Mouse (Mus musculus) kidney, embryonic 14.5 days (tissue): ENCODE results near the gene Dnah6. TPM values are rescaled to one million over a fixed set of nuclear protein-coding genes. Genes with fewer than 3 reads are reported as not detected.

Source experiments
- ATAC-seq: fragments of 200-750 bp; cut with Nextera tagmentation; 2 replicates; pipeline ENCODE4 v1.8.0; 2017; ENCODE audit warnings: moderate number of reproducible peaks, mild to moderate bottlenecking, moderate TSS enrichment, moderate library complexity; ENCODE audit not compliant: low FRiP score, low TSS enrichment
- H3K27ac ChIP-seq: fragments of 300-500 bp; sonication (generic); 2 replicates; pipeline ENCODE4 v1.5.1; 2014; ENCODE audit warnings: low read depth, mild to moderate bottlenecking, low read length, moderate library complexity, mixed read lengths
- H3K27me3 ChIP-seq: fragments of 300-500 bp; sonication (generic); 2 replicates; pipeline ENCODE4 v1.6.1; 2014; ENCODE audit warnings: mild to moderate bottlenecking, low read length; ENCODE audit not compliant: control insufficient read depth, insufficient read depth
- H3K36me3 ChIP-seq: fragments of 300-500 bp; sonication (generic); 2 replicates; pipeline ENCODE4 v1.6.1; 2014; ENCODE audit warnings: low read length, mixed read lengths; ENCODE audit not compliant: control insufficient read depth, insufficient read depth
- H3K4me1 ChIP-seq: fragments of 300-500 bp; sonication (generic); 2 replicates; pipeline ENCODE4 v1.6.1; 2014; ENCODE audit warnings: low read length, mixed read lengths; ENCODE audit not compliant: control insufficient read depth, insufficient read depth
- H3K4me2 ChIP-seq: fragments of 300-500 bp; sonication (generic); replicated peaks from 2 replicates; pipeline ENCODE4 v1.6.1; 2014; ENCODE audit warnings: low read depth, mild to moderate bottlenecking, low read length
- H3K4me3 ChIP-seq: fragments of 300-500 bp; sonication (generic); 2 replicates; pipeline ENCODE4 v1.5.1; 2014; ENCODE audit warnings: mild to moderate bottlenecking, low read length
- H3K9ac ChIP-seq: fragments of 300-500 bp; sonication (generic); 2 replicates; pipeline ENCODE4 v1.6.1; 2014; ENCODE audit warnings: low read depth, mild to moderate bottlenecking, low read length, moderate library complexity
- H3K9me3 ChIP-seq: fragments of 300-500 bp; sonication (generic); 2 replicates; pipeline ENCODE4 v1.6.1; 2016; ENCODE audit warnings: low read length; ENCODE audit not compliant: control insufficient read depth
- WGBS: fragments of 180-500 bp; shearing (Covaris S2); extraction: QIAGEN DNeasy Blood & Tissue Kit; methylation state at CpG from one replicate; pipeline ENCODE4 v1.1.7; 2014; 5-methylcytosine and 5-hydroxymethylcytosine counted together
- polyA plus RNA-seq: library from polyadenylated mRNA; unstranded; fragments of >200 nt; fragmentation: Nextera tagmentation; extraction: Ambion mirVana; gene quantifications from 2 replicates; pipeline ENCODE4 v1.2.1, GENCODE M21; 2014

The Dnah6 gene
- polyA plus RNA-seq, result 0.05 and 0.06 TPM in 2 replicates

DNA sequence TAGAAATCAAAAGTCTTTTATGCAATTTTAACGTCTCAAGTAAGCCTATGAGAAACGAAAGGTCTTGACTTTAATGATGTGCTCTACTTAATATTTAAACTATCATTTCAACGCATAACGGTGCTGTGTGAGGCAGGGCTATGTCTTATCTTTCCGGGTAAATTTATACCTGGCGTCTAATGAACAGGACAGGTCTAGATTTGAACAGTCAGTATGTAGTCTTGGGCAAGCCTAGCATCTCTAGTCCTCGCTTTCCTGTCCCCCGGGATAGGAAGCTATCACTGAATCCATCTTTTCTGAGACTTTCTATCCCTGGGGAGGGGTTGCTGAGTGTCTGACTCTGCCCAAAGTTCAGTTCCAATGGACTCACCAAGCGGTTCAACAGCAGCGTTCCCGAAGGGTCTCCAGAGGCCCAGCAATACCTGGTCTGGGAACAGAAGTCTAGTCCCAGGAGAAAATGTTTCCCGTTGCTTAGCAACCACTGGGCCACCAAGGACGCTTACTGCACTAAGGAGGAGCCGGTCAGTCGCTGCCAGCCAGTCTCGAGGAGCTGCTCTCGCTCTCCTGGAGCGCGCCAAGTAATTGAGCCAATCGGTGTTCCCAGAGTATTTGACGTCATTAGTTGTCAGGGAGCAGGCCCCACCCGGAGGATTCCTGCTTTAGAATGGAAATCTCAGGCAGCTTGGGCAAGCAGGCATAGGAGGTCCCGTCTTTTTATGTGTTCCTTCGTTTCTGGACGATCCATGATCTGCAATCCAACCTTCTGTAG is at the start of gene Dnah6:
TSS of gene Dnah6 (minus strand) at position 463 of the 769 bp plus-strand sequence.
- H3K4me1 ChIP-seq, result peaks cover 4% of the 10 kb centered on the region; the same call in 1 of the 2 replicates
- H3K36me3 ChIP-seq, result no peaks in the 10 kb centered on the region
- no peaks in the 10 kb centered on the region for H3K9me3 ChIP-seq
- H3K4me3 ChIP-seq, result peak within 1 kb of the TSS; percentile 38
- H3K4me2 ChIP-seq, result peak within 1 kb of the TSS; percentile 71
- H3K27ac ChIP-seq, result peak within 1 kb of the TSS; percentile 85; the same call in 1 of the 2 replicates
- no peaks in the 10 kb centered on the region for H3K27me3 ChIP-seq
- ATAC-seq, result peak; percentile 98
- H3K9ac ChIP-seq, result peak within 1 kb of the TSS; percentile 37; the same call in 1 of the 2 replicates
- WGBS, result 30% methylated on average over 25 of the region's 25 CpGs

DNA sequence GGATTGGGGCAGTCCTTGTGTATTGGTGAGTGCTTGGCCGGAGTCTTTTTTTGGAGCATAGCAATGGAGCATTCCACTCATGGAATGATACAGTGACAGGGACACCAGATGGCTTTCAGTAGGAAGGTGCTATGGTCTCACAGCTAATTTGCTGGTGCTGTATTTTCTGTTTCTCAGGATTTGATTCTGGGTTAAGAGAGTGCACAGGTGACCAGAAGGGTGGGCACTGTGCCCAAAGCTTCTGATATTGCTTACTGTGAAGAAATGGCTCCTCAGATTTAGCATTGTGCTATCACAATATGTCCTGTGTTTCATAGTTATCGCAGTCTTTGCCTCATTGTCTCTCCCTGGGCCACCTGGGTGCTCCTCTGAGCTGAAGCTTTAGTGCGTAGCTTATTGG is 47.9 kb upstream of the Dnah6 start:
- Histone ChIP-seq H3K4me3 (no peak overlapping the region), H3K9ac (no peak overlapping the region), H3K4me2 (no peak overlapping the region), H3K27ac (no peak overlapping the region), H3K9me3 (no peaks in the 10 kb centered on the region), H3K36me3 (peaks cover 83% of the 10 kb centered on the region), H3K4me1 (no peaks in the 10 kb centered on the region), H3K27me3 (no peaks in the 10 kb centered on the region)
- 96% methylated on average over 3 of the region's 3 CpGs for WGBS
- ATAC-seq, result no peak

DNA sequence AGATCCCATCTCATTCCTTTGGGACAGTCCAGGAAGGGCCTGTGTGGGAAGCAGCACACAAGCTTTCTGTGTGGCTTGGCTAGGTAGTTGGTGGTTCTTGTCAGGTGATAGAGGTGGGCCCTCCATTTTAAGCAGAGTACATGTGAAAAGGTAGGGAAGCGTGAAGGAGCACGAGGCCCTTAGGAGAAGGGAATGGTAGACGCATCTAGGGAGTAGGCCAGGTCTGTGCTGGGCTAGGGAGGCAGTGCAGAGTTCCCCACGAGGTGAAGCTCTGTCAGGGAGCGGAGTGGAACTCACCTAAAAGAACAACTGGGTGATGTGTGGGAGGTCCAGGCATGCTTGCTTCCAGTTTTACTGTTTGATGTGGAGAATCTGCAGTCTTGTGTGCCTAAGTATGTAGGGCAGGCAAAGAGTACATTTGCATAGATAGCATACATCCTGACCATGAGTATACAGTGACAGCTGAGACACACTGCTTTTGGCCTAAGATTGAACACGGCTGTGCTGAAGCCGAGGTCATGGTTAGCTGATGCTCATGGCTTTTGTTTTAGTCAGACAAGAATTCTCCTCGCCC is 46.4 kb upstream of the Dnah6 start:
- Histone ChIP-seq H3K36me3 (peaks cover 83% of the 10 kb centered on the region), H3K9ac (no peak overlapping the region), H3K4me2 (no peak overlapping the region), H3K27ac (no peak overlapping the region), H3K27me3 (no peaks in the 10 kb centered on the region), H3K4me1 (no peaks in the 10 kb centered on the region), H3K4me3 (no peak overlapping the region), H3K9me3 (no peaks in the 10 kb centered on the region)
- WGBS, result 90% methylated on average over 8 of the region's 8 CpGs
- ATAC-seq, result no peak

DNA sequence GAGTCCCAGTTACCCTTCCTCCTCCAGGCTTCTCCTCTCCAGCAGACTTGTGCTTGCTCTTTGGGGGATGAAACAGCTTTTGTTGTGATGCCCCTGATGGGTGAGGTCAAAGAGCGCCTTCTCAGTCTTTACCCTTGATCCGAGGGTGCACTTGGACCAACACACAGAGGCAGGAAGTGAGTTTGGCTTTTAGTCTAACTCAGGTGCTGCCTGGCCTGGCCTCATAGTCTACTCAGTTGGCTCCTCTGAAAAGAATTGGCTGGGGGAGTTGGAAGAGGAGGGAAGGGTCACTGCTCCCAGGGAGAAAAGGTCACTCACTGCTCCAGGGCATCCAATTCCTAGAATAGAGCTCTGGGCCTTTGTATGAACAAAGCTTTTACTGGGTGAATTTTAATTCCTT is 43.4 kb upstream of the Dnah6 start:
- 52% methylated on average over 2 of the region's 2 CpGs for WGBS
- H3K9ac ChIP-seq, result no peak overlapping the region
- no peaks in the 10 kb centered on the region for H3K27me3 ChIP-seq
- H3K9me3 ChIP-seq, result no peaks in the 10 kb centered on the region
- no peak overlapping the region for H3K4me3 ChIP-seq
- ATAC-seq, result no peak
- no peaks in the 10 kb centered on the region for H3K4me1 ChIP-seq
- H3K36me3 ChIP-seq, result peaks cover 77% of the 10 kb centered on the region
- no peak overlapping the region for H3K4me2 ChIP-seq
- no peak overlapping the region for H3K27ac ChIP-seq

DNA sequence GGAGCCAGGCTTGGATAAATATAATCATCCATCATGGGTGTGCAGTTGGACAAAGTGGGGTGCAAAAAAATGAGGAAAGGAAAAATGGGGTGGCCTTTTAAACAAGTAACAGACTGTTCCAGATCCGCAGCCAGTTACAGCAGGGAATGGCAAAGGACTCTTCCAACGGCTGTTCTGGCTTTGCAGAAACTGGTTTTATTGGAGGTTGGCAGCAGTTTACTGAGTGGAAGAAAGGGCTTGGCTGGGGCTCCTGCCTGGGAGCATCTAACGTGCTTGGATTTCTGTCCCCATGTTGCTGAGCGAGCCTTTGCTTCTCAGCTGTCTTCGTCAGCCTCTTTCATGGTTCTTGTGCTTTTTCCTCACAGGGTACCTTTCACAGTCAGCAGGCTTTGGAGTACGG is 38.7 kb upstream of the Dnah6 start:
- Histone ChIP-seq H3K4me1 (no peaks in the 10 kb centered on the region), H3K4me3 (no peak overlapping the region), H3K36me3 (peaks cover 69% of the 10 kb centered on the region), H3K9me3 (no peaks in the 10 kb centered on the region), H3K27ac (no peak overlapping the region), H3K9ac (no peak overlapping the region), H3K4me2 (no peak overlapping the region), H3K27me3 (no peaks in the 10 kb centered on the region)
- ATAC-seq, result no peak
- 92% methylated on average over 6 of the region's 6 CpGs for WGBS

DNA sequence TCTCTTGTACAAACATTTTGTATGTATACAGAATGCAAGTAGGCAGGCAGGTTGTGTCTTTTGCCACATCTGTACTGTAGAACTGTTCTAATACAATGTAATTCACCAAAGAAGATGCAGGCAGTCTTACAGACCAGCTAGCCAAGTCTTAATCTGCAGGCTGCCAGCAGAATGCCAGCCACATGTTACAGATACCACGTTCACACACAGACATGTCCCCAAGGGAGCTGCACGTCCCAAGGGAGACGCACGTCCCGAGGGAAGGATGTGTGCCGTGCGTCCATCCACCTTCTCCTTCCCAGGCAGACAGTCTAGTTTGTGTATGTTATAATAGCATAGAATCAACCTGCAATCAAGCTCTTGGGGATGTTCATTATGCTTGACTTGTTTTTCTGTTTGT is 35.6 kb upstream of the Dnah6 start:
- no peak overlapping the region for H3K27ac ChIP-seq
- H3K4me1 ChIP-seq, result no peaks in the 10 kb centered on the region
- H3K9ac ChIP-seq, result no peak overlapping the region
- no peak overlapping the region for H3K4me2 ChIP-seq
- peaks cover 41% of the 10 kb centered on the region for H3K36me3 ChIP-seq
- WGBS, result 94% methylated on average over 7 of the region's 7 CpGs
- ATAC-seq, result no peak
- H3K27me3 ChIP-seq, result no peaks in the 10 kb centered on the region
- H3K9me3 ChIP-seq, result no peaks in the 10 kb centered on the region
- no peak overlapping the region for H3K4me3 ChIP-seq

DNA sequence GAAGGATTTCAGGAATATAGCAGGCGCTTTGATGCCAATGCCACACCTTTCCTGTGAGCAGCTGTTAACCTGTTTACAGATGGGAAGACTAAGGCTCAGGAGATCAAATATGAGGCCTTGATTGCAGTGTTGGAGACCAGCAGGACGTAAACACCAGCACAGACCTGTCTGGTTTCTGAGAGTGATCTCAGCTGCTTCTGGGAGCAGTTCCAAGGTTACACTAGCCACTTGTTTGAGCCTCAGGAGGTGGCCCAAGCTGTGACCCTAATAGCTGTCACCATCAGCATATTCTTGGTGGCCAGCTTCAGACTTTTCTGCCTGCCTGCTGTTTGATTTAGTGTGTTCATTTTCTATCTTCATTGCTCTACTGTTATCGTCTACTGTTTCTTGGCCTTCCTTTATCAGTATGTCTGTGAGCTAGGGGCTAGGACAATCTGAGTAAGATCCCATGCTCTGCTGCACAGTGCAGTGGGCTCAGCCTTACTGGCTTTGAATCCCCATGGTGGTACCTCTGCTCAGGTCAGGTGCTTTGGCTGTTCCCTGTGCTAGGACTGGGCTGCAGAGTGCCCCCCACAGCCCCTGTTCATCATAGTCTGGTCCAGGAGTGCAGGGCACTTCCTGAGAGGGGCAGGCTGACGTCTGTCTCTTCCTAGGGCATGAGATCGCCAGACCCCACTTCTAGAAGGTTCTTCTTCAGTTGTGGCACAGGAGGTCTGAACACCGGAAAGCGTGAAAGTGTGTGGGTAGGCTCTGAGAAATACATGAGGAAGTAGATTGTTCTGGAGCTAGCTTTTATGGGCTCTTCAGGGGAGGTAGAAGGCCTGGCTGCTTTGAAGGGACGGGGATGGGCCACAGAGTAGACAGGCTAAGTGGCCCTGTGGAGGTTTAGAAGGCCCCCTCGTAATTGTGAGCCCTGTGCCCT is 33.1 kb upstream of the Dnah6 start:
- no peaks in the 10 kb centered on the region for H3K9me3 ChIP-seq
- H3K27ac ChIP-seq, result no peak overlapping the region
- no peak overlapping the region for H3K9ac ChIP-seq
- no peak overlapping the region for H3K4me2 ChIP-seq
- peaks cover 6% of the 10 kb centered on the region for H3K4me1 ChIP-seq
- H3K4me3 ChIP-seq, result no peak overlapping the region
- 73% methylated on average over 9 of the region's 9 CpGs for WGBS
- peaks cover 23% of the 10 kb centered on the region; the same call in 1 of the 2 replicates for H3K36me3 ChIP-seq
- H3K27me3 ChIP-seq, result no peaks in the 10 kb centered on the region
- no peak for ATAC-seq

DNA sequence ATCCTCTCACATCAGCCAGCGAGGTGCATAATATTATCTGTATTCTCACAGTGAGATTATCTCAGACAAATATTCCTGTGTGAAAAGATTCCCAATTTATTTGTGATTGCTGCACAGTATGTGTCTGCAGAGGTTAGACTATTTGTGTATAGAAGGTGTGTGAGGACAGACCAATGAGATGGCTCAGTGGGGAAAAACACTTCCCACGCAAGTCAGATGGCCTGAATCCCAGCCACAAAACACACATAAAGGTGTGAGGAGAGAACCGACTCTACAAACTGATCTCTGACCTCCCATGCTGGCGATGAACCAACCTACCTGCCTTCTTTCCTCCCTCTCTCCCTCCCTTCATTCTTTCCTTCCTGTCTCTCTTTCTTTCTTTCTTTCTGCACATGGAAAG is 32.1 kb upstream of the Dnah6 start:
- Histone ChIP-seq H3K4me3 (no peak overlapping the region), H3K9ac (no peak overlapping the region), H3K27ac (no peak overlapping the region), H3K4me2 (no peak overlapping the region), H3K27me3 (no peaks in the 10 kb centered on the region), H3K9me3 (no peaks in the 10 kb centered on the region), H3K36me3 (peaks cover 15% of the 10 kb centered on the region; the same call in 1 of the 2 replicates), H3K4me1 (peaks cover 10% of the 10 kb centered on the region)
- ATAC-seq, result no peak
- 78% methylated on average over 4 of the region's 4 CpGs for WGBS
